Mouse (Mus musculus): ENCODE data around the gene Chid1. TPM values are rescaled to one million over a fixed set of nuclear protein-coding genes. Genes with fewer than 3 reads are reported as not detected.
A peak's percentile ranks its signal among the peaks of the same experiment; 100 is the strongest.

Gene Chid1
- polyA plus RNA-seq, 1 experiment, result 51.3 TPM

GRCm38 (mm10) chr7:141558329-141558776 lies 18.7 kb upstream of the Chid1 start:
- Histone ChIP-seq H3K4me3 (no peak overlapping the region), H3K4me2 (ENCODE audit: low read depth) (no peak overlapping the region), H3K36me3 (ENCODE audit: control insufficient read depth, insufficient read depth) (no peaks in the 10 kb centered on the region), H3K79me2 (ENCODE audit: control insufficient read depth, insufficient read depth) (peaks cover 3% of the 10 kb centered on the region), H3ac (ENCODE audit: control insufficient read depth, insufficient read length) (no peak overlapping the region), H3K27me3 (ENCODE audit: control insufficient read depth, insufficient read depth, insufficient read length) (no peaks in the 10 kb centered on the region)
- TF ChIP-seq POLR2A (IDR thresholded peaks at IDR 0.05; ENCODE audit: insufficient read length, low read depth), result no peak
- no peak for TF ChIP-seq MYOD1 (IDR thresholded peaks at IDR 0.05; ENCODE audit: control insufficient read depth in 1 of 3, insufficient read length in 2 of 3, low read depth in 2 of 3)
- no peak for TF ChIP-seq TCF3 (IDR thresholded peaks at IDR 0.05; ENCODE audit: insufficient read length, low read depth)
- TF ChIP-seq MAX (IDR thresholded peaks at IDR 0.05; ENCODE audit: low read depth), result no peak
- no peak for TF ChIP-seq CEBPB (IDR thresholded peaks at IDR 0.05; ENCODE audit: insufficient read depth, poor library complexity, severe bottlenecking)
- no peak for TF ChIP-seq POLR2AphosphoS2 (IDR thresholded peaks at IDR 0.05; ENCODE audit: insufficient read length, low read depth)
- TF ChIP-seq USF1 (IDR thresholded peaks at IDR 0.05; ENCODE audit: low read depth), result no peak
- no peak for TF ChIP-seq SRF (IDR thresholded peaks at IDR 0.05; ENCODE audit: control insufficient read depth, insufficient read length, low read depth)
- no peak for TF ChIP-seq REST (IDR thresholded peaks at IDR 0.05; ENCODE audit: insufficient read depth, insufficient read length)
- TF ChIP-seq TCF12 (IDR thresholded peaks at IDR 0.05; ENCODE audit: insufficient read depth, poor library complexity, severe bottlenecking), result no peak

GRCm38 (mm10) chr7:141550464-141550863 lies 10.8 kb upstream of the Chid1 start:
- H3ac ChIP-seq (ENCODE audit: control insufficient read depth, insufficient read length), result no peak overlapping the region
- H3K4me2 ChIP-seq (ENCODE audit: low read depth), result no peak overlapping the region
- H3K4me3 ChIP-seq, result no peak overlapping the region
- no peaks in the 10 kb centered on the region for H3K27me3 ChIP-seq (ENCODE audit: control insufficient read depth, insufficient read depth, insufficient read length)
- H3K36me3 ChIP-seq (ENCODE audit: control insufficient read depth, insufficient read depth), result no peaks in the 10 kb centered on the region
- no peaks in the 10 kb centered on the region for H3K79me2 ChIP-seq (ENCODE audit: control insufficient read depth, insufficient read depth)
- no peak for TF ChIP-seq SRF (IDR thresholded peaks at IDR 0.05; ENCODE audit: control insufficient read depth, insufficient read length, low read depth)
- no peak for TF ChIP-seq POLR2A (IDR thresholded peaks at IDR 0.05; ENCODE audit: insufficient read length, low read depth)
- no peak for TF ChIP-seq USF1 (IDR thresholded peaks at IDR 0.05; ENCODE audit: low read depth)

GRCm38 (mm10) chr7:141549432-141550061 lies 9.9 kb upstream of the Chid1 start:
- H3ac ChIP-seq (ENCODE audit: control insufficient read depth, insufficient read length), result no peak overlapping the region
- H3K4me3 ChIP-seq, result no peak overlapping the region
- H3K27me3 ChIP-seq (ENCODE audit: control insufficient read depth, insufficient read depth, insufficient read length), result no peaks in the 10 kb centered on the region
- TF ChIP-seq E2F4 (IDR thresholded peaks at IDR 0.05; ENCODE audit: insufficient read depth) (no peak), MYOG (IDR thresholded peaks at IDR 0.05; ENCODE audit: control insufficient read depth in 1 of 3, insufficient read depth in 1 of 3, insufficient read length in 2 of 3, low read depth in 2 of 3) (no peak), POLR2AphosphoS2 (IDR thresholded peaks at IDR 0.05; ENCODE audit: insufficient read length, low read depth) (no peak), SRF (IDR thresholded peaks at IDR 0.05; ENCODE audit: control insufficient read depth, insufficient read length, low read depth) (no peak), MYOD1 (IDR thresholded peaks at IDR 0.05; ENCODE audit: control insufficient read depth in 1 of 3, insufficient read length in 2 of 3, low read depth in 2 of 3) (no peak), MAX (IDR thresholded peaks at IDR 0.05; ENCODE audit: low read depth) (no peak), TCF3 (IDR thresholded peaks at IDR 0.05; ENCODE audit: insufficient read length, low read depth) (no peak), POLR2A (IDR thresholded peaks at IDR 0.05; ENCODE audit: insufficient read length, low read depth) (no peak), REST (IDR thresholded peaks at IDR 0.05; ENCODE audit: insufficient read depth, insufficient read length) (no peak), CEBPB (IDR thresholded peaks at IDR 0.05; ENCODE audit: insufficient read depth, poor library complexity, severe bottlenecking) (no peak), USF1 (IDR thresholded peaks at IDR 0.05; ENCODE audit: low read depth) (no peak), TCF12 (IDR thresholded peaks at IDR 0.05; ENCODE audit: insufficient read depth, poor library complexity, severe bottlenecking) (no peak)
- H3K79me2 ChIP-seq (ENCODE audit: control insufficient read depth, insufficient read depth), result no peaks in the 10 kb centered on the region
- no peaks in the 10 kb centered on the region for H3K36me3 ChIP-seq (ENCODE audit: control insufficient read depth, insufficient read depth)
- no peak overlapping the region for H3K4me2 ChIP-seq (ENCODE audit: low read depth)

GRCm38 (mm10) chr7:141544654-141545053 lies 5.0 kb upstream of the Chid1 start:
- TF ChIP-seq MAX (IDR thresholded peaks at IDR 0.05; ENCODE audit: low read depth) (no peak), E2F4 (IDR thresholded peaks at IDR 0.05; ENCODE audit: insufficient read depth) (no peak), USF1 (IDR thresholded peaks at IDR 0.05; ENCODE audit: low read depth) (no peak), CEBPB (IDR thresholded peaks at IDR 0.05; ENCODE audit: insufficient read depth, poor library complexity, severe bottlenecking) (no peak), REST (IDR thresholded peaks at IDR 0.05; ENCODE audit: insufficient read depth, insufficient read length) (no peak), TCF3 (IDR thresholded peaks at IDR 0.05; ENCODE audit: insufficient read length, low read depth) (no peak), SRF (IDR thresholded peaks at IDR 0.05; ENCODE audit: control insufficient read depth, insufficient read length, low read depth) (no peak), MYOG (IDR thresholded peaks at IDR 0.05; ENCODE audit: control insufficient read depth in 1 of 3, insufficient read depth in 1 of 3, insufficient read length in 2 of 3, low read depth in 2 of 3) (no peak)
- no peaks in the 10 kb centered on the region for H3K27me3 ChIP-seq (ENCODE audit: control insufficient read depth, insufficient read depth, insufficient read length)
- no peak overlapping the region for H3K4me3 ChIP-seq
- H3K4me2 ChIP-seq (ENCODE audit: low read depth), result no peak overlapping the region
- H3K36me3 ChIP-seq (ENCODE audit: control insufficient read depth, insufficient read depth), result no peaks in the 10 kb centered on the region
- no peaks in the 10 kb centered on the region for H3K79me2 ChIP-seq (ENCODE audit: control insufficient read depth, insufficient read depth)
- H3ac ChIP-seq (ENCODE audit: control insufficient read depth, insufficient read length), result no peak overlapping the region

GRCm38 (mm10) chr7:141542588-141542987 lies 2.9 kb upstream of the Chid1 start:
- Histone ChIP-seq H3K4me2 (ENCODE audit: low read depth) (no peak overlapping the region), H3K79me2 (ENCODE audit: control insufficient read depth, insufficient read depth) (peaks cover 13% of the 10 kb centered on the region), H3K4me3 (no peak overlapping the region), H3ac (ENCODE audit: control insufficient read depth, insufficient read length) (no peak overlapping the region), H3K27me3 (ENCODE audit: control insufficient read depth, insufficient read depth, insufficient read length) (no peaks in the 10 kb centered on the region), H3K36me3 (ENCODE audit: control insufficient read depth, insufficient read depth) (no peaks in the 10 kb centered on the region)
- TF ChIP-seq MYOG (IDR thresholded peaks at IDR 0.05; ENCODE audit: control insufficient read depth in 1 of 3, insufficient read depth in 1 of 3, insufficient read length in 2 of 3, low read depth in 2 of 3) (peak in 1 of 3 experiments; percentile 55), TCF3 (IDR thresholded peaks at IDR 0.05; ENCODE audit: insufficient read length, low read depth) (no peak)

Data from myocyte (in vitro differentiated cells).